Mouse (Mus musculus): ENCODE results near the gene Cdk19.

DNA sequence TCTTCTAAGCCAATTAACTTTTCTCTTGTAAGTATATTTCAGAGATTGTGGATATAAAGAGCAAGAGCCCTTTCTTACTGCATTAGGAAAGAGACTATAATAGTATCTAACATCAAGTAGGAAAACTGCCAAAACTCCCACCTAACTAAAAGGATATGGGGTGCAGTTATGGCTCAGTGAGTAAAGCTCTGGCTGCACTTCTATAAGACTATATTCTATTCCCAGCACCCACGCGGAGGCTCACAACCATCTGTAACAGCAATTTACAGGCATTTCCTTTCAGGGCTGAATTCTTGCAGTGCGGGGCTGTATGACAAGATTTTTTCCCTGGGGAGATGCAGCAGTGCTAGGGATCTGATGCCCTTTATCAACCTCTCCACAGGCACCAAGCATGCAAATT is 36.9 kb downstream of the Cdk19 start:
- TF ChIP-seq CTCF (IDR thresholded peaks at IDR 0.05 in 2 of 3, conservative IDR thresholded peaks at IDR 0.05 in 1 of 3; ENCODE audit: control insufficient read depth in 1 of 3, insufficient read depth in 1 of 3, low read depth in 2 of 3, low read length in 3 of 3, poor library complexity in 1 of 3, severe bottlenecking in 1 of 3) (no peak), POLR2A (IDR thresholded peaks at IDR 0.05; ENCODE audit: control insufficient read depth in 1 of 2, insufficient read depth in 1 of 2, low read depth in 1 of 2, low read length in 2 of 2, poor library complexity in 1 of 2) (no peak), SIN3A (IDR thresholded peaks at IDR 0.05; ENCODE audit: low read length) (no peak)
